Mouse (Mus musculus): Measurements from ENCODE around the gene Wdtc1.

DNA sequence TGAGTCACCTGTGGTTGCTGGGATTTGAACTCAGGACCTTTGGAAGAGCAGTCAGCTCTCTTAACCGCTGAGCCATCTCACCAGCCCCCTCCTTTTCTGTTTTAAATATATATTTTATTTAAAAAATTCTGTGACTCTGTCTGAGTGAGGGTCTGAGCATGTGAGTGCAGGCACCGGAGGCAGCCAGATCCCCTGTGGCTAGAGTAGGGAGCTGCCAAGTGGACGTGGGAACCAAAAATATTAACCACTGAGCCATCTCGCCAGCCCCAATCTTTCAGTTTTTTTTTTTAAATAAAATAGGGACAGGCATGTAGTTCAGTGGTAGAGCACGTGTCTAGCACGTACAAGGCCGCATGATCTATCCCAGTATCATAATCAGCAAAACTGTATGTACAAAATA lies 48.5 kb downstream of the Wdtc1 start:
- TF ChIP-seq EP300 (IDR thresholded peaks at IDR 0.05; ENCODE audit: insufficient read depth, low read depth, low read length) (no peak), POLR2A (IDR thresholded peaks at IDR 0.05; ENCODE audit: insufficient read depth, low read depth, low read length) (no peak), CTCF (IDR thresholded peaks at IDR 0.05) (no peak)

Data from heart, adult 2 months (tissue).